Mouse (Mus musculus): ENCODE data around the gene Ina.

Ina gene

GRCm38 (mm10) chr19:47015965-47016364, 1.5 kb downstream of the Ina start:
- 1% methylated on average over 9 of the region's 9 CpGs for WGBS

GRCm38 (mm10) chr19:47016487-47016886, 2.0 kb downstream of the Ina start:
- WGBS, result 2% methylated on average over 15 of the region's 15 CpGs

GRCm38 (mm10) chr19:47017831-47018230, 3.3 kb downstream of the Ina start:
- 14% methylated on average over 3 of the region's 3 CpGs for WGBS

- 21% methylated on average over 2 of the region's 2 CpGs for WGBS
These were observed 3.8 kb downstream of the Ina start for GRCm38 (mm10) chr19:47018330-47018729.

- WGBS, result 39% methylated on average over 6 of the region's 6 CpGs
These were observed 4.8 kb downstream of the Ina start for GRCm38 (mm10) chr19:47019326-47019725.

GRCm38 (mm10) chr19:47022709-47023108, 8.2 kb downstream of the Ina start:
- 79% methylated on average over 4 of the region's 4 CpGs for WGBS

- 81% methylated on average over 13 of the region's 13 CpGs for WGBS
These were observed 9.0 kb downstream of the Ina start for GRCm38 (mm10) chr19:47023546-47023945.

GRCm38 (mm10) chr19:47024954-47025353, 10.5 kb downstream of the Ina start:
- 61% methylated on average over 10 of the region's 10 CpGs for WGBS

- WGBS, result 82% methylated on average over 4 of the region's 4 CpGs
These were observed 12.0 kb downstream of the Ina start for GRCm38 (mm10) chr19:47026513-47026912.

- WGBS, result 78% methylated on average over 9 of the region's 9 CpGs
These were observed 15.3 kb downstream of the Ina start for GRCm38 (mm10) chr19:47029796-47030195.

- WGBS, result 70% methylated on average over 6 of the region's 6 CpGs
These were observed 17.3 kb downstream of the Ina start for GRCm38 (mm10) chr19:47031770-47032169.

- WGBS, result 56% methylated on average over 4 of the region's 4 CpGs
These were observed 20.4 kb downstream of the Ina start for GRCm38 (mm10) chr19:47034916-47035315.

GRCm38 (mm10) chr19:47036596-47036995, 22.1 kb downstream of the Ina start:
- 73% methylated on average over 3 of the region's 3 CpGs for WGBS

GRCm38 (mm10) chr19:47040720-47041473, 26.4 kb downstream of the Ina start:
- WGBS, result 58% methylated on average over 3 of the region's 3 CpGs

GRCm38 (mm10) chr19:47043608-47044007, 29.1 kb downstream of the Ina start:
- WGBS, result 77% methylated on average over 3 of the region's 3 CpGs

- 91% methylated on average over 1 of the region's 1 CpGs for WGBS
These were observed 31.8 kb downstream of the Ina start for GRCm38 (mm10) chr19:47046343-47046742.

GRCm38 (mm10) chr19:47047236-47047833, 32.8 kb downstream of the Ina start:
- 91% methylated on average over 13 of the region's 13 CpGs for WGBS

GRCm38 (mm10) chr19:47049061-47049460, 34.6 kb downstream of the Ina start:
- WGBS, result 50% methylated on average over 4 of the region's 4 CpGs

GRCm38 (mm10) chr19:47049840-47050239, 35.3 kb downstream of the Ina start:
- WGBS, result 6% methylated on average over 7 of the region's 7 CpGs

- WGBS, result under 1% methylated on average over 75 of the region's 75 CpGs
These were observed 36.0 kb downstream of the Ina start, which contains the start of gene Pcgf6 for GRCm38 (mm10) chr19:47050271-47051032. Pcgf6 (minus strand) TSS chr19:47050906.

GRCm38 (mm10) chr19:47052927-47053326, 38.4 kb downstream of the Ina start:
- WGBS, result 81% methylated on average over 4 of the region's 4 CpGs

GRCm38 (mm10) chr19:47053471-47053870, 39.0 kb downstream of the Ina start:
- 94% methylated on average over 4 of the region's 4 CpGs for WGBS

- 70% methylated on average over 1 of the region's 1 CpGs for WGBS
These were observed 43.2 kb downstream of the Ina start for GRCm38 (mm10) chr19:47057684-47058083.

All from cerebral cortex, adult 2 months (tissue).